Comparison of ENCODE assay signal across 8 mouse cellular contexts in the genomic region with DNA sequence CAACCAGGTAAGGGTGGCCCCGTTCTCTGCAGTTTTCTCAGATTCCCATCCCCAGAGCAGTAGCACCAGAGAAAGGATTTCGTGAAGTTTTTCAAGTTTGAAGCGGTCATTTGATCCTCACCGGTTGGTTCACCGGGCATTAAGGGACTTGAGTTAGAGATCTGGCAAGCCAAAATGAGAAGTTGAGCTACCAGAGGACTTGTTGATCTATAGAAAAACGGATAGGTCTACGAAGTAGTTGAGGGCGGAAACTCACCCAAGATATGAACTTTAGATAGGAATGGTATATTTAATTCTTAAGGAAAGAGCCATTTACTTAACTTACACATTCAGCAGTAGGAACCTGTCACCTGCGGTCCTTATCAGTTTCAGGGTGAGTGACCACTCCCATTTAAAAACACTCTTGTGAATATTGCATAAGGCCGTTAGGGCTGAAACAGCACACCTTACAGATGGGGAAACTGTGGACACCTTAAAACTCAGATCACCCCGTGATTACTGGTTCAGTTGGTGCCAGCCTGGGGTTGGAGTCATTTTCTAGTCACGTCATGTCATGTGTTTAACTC. TPM values are rescaled to one million over a fixed set of nuclear protein-coding genes. Genes with fewer than 3 reads are reported as not detected.
DNase-seq lines count a peak whose midpoint lies in the region; ATAC-seq and TF ChIP-seq lines count a peak whose summit lies in the region.

No protein-coding gene starts in this region.

- WGBS in heart, embryonic 14.5 days: 18% methylated on average over 12 of the region's 12 CpGs
- 15% methylated on average over 12 of the region's 12 CpGs for WGBS in intestine, postnatal 0 days
- WGBS in midbrain, embryonic 14.5 days: 25% methylated on average over 12 of the region's 12 CpGs

- H3K9ac ChIP-seq in heart, embryonic 14.5 days (ENCODE audit: low read length): peak overlapping the region; percentile 73
- H3K9ac ChIP-seq in intestine, postnatal 0 days (ENCODE audit: low read depth, low read length): peak overlapping the region; percentile 62
- H3K9ac ChIP-seq in midbrain, embryonic 14.5 days (replicated peaks; ENCODE audit: low read length): peak overlapping the region; percentile 64

- peaks cover 4% of the 10 kb centered on the region; the same call in 1 of the 2 replicates for H3K27me3 ChIP-seq in heart, embryonic 14.5 days (ENCODE audit: control insufficient read depth, insufficient read depth, low read length)
- H3K27me3 ChIP-seq in intestine, postnatal 0 days (replicated peaks; ENCODE audit: control insufficient read depth, insufficient read depth, low read length): no peaks in the 10 kb centered on the region
- no peaks in the 10 kb centered on the region; the same call in 1 of the 2 replicates for H3K27me3 ChIP-seq in midbrain, embryonic 14.5 days (ENCODE audit: control insufficient read depth, insufficient read depth, low read length)

- H3K4me2 ChIP-seq in heart, embryonic 14.5 days (ENCODE audit: low read length): peak overlapping the region; percentile 80
- peak overlapping the region; percentile 97 for H3K4me2 ChIP-seq in intestine, postnatal 0 days (replicated peaks; ENCODE audit: low read depth)
- H3K4me2 ChIP-seq in midbrain, embryonic 14.5 days (ENCODE audit: low read length): peak overlapping the region; percentile 97

- H3K36me3 ChIP-seq in heart, embryonic 14.5 days (ENCODE audit: control insufficient read depth, insufficient read depth, low read length): no peaks in the 10 kb centered on the region
- H3K36me3 ChIP-seq in intestine, postnatal 0 days (ENCODE audit: control insufficient read depth, insufficient read depth): 0 out of 2 replicates have a peak, but pooled peaks cover 4% of the 10 kb centered on the region
- H3K36me3 ChIP-seq in midbrain, embryonic 14.5 days (ENCODE audit: control insufficient read depth, insufficient read depth, low read length): no peaks in the 10 kb centered on the region

- H3K4me3 ChIP-seq in heart, embryonic 14.5 days (ENCODE audit: control insufficient read depth in 1 of 2, insufficient read depth in 1 of 2, low read depth in 1 of 2, low read length in 2 of 2): peak overlapping the region; percentile 63 to 87
- peak overlapping the region; percentile 73 for H3K4me3 ChIP-seq in intestine, postnatal 0 days (ENCODE audit: low read depth, low read length)
- peak overlapping the region; percentile 55 for H3K4me3 ChIP-seq in midbrain, embryonic 14.5 days (replicated peaks; ENCODE audit: low read depth, low read length)

- intact Hi-C loops in heart, postnatal 14 days (cut with DNase I): no loop called here

- TF ChIP-seq CTCF in intestine, postnatal 0 days (IDR thresholded peaks at IDR 0.05; ENCODE audit: low read depth): no peak

- peaks cover 0 to 13% of the 10 kb centered on the region in 2 experiments; a peak in 3 of 4 replicates for H3K4me1 ChIP-seq in heart, embryonic 14.5 days (ENCODE audit: control insufficient read depth in 2 of 2, insufficient read depth in 2 of 2, low read length in 2 of 2)
- no peaks in the 10 kb centered on the region for H3K4me1 ChIP-seq in intestine, postnatal 0 days (replicated peaks; ENCODE audit: control insufficient read depth, insufficient read depth, low read length)
- H3K4me1 ChIP-seq in midbrain, embryonic 14.5 days (ENCODE audit: control insufficient read depth, insufficient read depth, low read length): peaks cover 14% of the 10 kb centered on the region

- no peak for ATAC-seq in heart, embryonic 14.5 days (ENCODE audit: insufficient number of reproducible peaks, insufficient read depth, low FRiP score, low read depth)
- ATAC-seq in intestine, postnatal 0 days: no peak
- no peak for ATAC-seq in midbrain, embryonic 14.5 days (ENCODE audit: low FRiP score, low TSS enrichment)

- H3K9me3 ChIP-seq in heart, embryonic 14.5 days (ENCODE audit: control insufficient read depth, low read length): no peaks in the 10 kb centered on the region
- no peaks in the 10 kb centered on the region for H3K9me3 ChIP-seq in intestine, postnatal 0 days (ENCODE audit: control insufficient read depth)
- H3K9me3 ChIP-seq in midbrain, embryonic 14.5 days (ENCODE audit: control insufficient read depth, low read length): no peaks in the 10 kb centered on the region

- no peak for DNase-seq in heart, postnatal 14 days
- DNase-seq in c-Kit-positive CD71-positive TER-119-positive erythroid progenitor cells, embryonic 14.5 days (ENCODE audit: low spot score): peak; percentile 50
- DNase-seq in midbrain, embryonic 14.5 days: no peak
- no peak for DNase-seq in left cerebral cortex, adult 9 months (ENCODE audit: low spot score in 2 of 2)
- DNase-seq in right cerebral cortex, adult 2 months (ENCODE audit: low spot score in 2 of 2): no peak
- DNase-seq in kidney, postnatal 36 days: no peak

- H3K27ac ChIP-seq in heart, embryonic 14.5 days (replicated peaks in 1 of 2; ENCODE audit: control insufficient read depth in 1 of 2, insufficient read depth in 1 of 2, low read depth in 2 of 2, low read length in 2 of 2): peak overlapping the region in 1 of 2 experiments; percentile 79; a peak in 1 of 4 replicates
- H3K27ac ChIP-seq in intestine, postnatal 0 days (ENCODE audit: low read depth, low read length): peak overlapping the region; percentile 92
- no peak overlapping the region for H3K27ac ChIP-seq in midbrain, embryonic 14.5 days (replicated peaks; ENCODE audit: low read depth, low read length)

RNA-seq across cellular contexts. Expression of gene Slc39a8, which starts 1.7 kb away (rescaled TPM):
- 16.0 and 17.8 TPM in 2 replicates for polyA plus RNA-seq in heart, embryonic 14.5 days (2014; fragmentation: Nextera tagmentation; extraction: Ambion mirVana)
- total RNA-seq in heart, postnatal 14 days (2021): 1 to 10 TPM; 4.6 to 6.4 TPM
- 36.8 and 39.5 TPM in 2 replicates for polyA plus RNA-seq in intestine, postnatal 0 days (2015; fragmentation: Nextera tagmentation; extraction: Ambion mirVana)
- polyA plus RNA-seq in midbrain, embryonic 14.5 days (2014; fragmentation: Nextera tagmentation; extraction: Ambion mirVana): 5.6 and 12.3 TPM in 2 replicates
